Mouse (Mus musculus) frontal cortex, postnatal 36 days (tissue): Measurements from ENCODE around the gene Srsf1.
"Not testable (repeated sequence)": the region's sequence is repeated elsewhere in the genome, so short reads cannot be mapped to it uniquely, and the experiment has no call there.

Source experiments
- DNase-seq, 2 experiments: peaks; one replicate each; pipeline ENCODE4 v3.0.0; 2022; ENCODE audit warnings: low spot score in 2 of 2

Srsf1 gene

DNA sequence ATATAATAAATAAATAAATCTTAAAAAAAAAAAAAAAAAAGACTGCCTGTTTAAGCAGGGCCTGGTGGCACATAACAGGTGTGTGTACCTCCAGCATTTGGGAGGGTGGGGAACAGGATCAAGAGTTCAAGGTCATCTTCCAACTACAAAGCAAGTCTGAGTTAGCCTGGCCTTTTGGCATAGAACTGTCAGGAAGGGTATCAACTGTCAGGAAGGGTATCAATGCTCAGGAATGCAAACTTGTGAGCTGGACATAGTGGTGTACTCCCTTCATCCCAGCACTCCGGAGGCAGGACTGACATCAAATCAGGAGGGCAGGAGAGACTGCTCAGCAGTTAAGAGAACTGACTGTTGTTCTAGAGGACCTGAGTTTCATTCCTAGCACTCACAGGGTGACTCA is 8.1 kb upstream of the Srsf1 start:
- no peak for DNase-seq

DNA sequence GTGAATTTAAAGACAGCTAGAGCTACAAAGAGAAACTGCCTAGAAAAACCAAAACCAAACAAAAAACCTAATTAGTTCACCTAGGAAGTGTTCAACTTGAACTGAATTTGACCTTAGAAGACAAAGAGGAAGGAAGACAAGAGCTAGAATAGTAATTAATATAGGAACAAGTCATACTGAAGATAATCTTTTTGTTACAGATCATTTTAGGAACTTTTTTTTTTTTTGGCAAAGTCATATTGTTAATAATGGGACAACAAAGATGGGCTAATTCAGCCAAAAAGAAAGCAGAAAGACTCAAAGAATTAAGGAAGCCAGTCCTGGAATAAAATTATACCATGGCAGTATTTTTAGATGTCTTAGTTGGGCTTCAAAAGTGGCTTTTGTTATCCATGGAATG is 2.9 kb upstream of the Srsf1 start:
- DNase-seq = no peak

DNA sequence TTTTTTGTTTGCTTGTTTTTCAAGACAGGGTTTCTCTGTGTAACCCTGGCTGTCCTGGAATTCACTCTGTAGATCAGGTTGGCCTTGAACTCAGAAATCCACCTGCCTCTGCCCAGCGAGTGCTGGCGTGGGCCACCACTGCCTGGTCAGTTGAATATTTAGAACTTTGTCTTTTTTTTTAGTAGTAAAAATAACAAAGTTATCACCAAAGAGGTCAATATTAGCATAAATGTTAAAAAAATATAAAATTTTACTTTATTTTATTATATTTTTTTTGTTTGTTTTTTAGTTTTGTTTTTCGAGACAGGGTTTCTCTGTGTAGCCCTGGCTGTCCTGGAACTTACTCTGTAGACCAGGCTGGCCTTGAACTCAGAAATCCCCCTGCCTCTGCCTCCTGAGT is 2.0 kb upstream of the Srsf1 start:
- not testable (repeated sequence) for DNase-seq

DNA sequence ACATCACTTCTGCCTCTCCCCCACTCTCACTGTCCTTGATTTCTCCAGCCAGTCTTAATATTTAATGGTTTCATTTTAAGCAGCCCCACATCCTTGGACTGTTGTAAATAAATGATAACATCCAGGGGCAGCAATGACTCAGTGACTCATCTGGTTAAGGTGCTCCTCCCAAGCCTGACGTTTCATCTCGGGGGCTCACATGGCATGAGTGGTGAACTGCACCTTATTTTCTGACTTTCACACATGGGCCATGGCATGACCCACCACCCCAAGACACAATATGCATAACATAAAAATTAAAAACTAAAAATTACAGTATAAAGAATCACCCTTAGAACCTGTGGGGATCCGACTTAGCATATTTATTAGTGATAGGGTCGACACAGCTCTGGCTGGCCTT is 1.3 kb upstream of the Srsf1 start:
- DNase-seq = no peak

DNA sequence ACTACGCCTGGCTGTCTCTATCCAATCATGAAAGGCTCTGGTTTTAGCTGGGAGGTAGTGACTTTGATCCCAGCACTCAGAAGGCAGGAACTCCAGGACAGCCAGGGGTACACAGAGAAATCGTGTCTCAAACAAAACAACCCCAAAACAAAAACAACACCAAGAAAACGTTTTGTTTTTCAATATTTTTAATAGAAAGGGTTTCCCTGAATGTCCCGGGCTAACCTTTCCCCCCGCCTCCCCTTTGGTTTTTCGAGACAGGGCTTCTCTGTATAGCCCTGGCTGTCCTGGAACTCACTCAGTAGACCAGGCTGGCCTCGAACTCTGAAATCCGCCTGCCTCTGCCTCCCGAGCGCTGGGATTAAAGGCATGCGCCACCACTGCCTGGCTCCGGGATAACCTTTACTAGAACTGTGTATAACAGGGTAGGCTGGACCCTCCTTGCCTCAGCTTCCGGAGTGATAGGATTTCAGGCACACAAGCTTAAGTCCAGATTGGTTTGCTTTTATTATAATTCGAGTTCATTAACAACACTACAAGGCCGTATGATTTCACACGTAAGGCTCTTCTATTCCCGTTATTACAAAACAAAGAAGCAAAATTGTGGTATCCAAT is 743 bp upstream of the Srsf1 start:
- DNase-seq = no peak

DNA sequence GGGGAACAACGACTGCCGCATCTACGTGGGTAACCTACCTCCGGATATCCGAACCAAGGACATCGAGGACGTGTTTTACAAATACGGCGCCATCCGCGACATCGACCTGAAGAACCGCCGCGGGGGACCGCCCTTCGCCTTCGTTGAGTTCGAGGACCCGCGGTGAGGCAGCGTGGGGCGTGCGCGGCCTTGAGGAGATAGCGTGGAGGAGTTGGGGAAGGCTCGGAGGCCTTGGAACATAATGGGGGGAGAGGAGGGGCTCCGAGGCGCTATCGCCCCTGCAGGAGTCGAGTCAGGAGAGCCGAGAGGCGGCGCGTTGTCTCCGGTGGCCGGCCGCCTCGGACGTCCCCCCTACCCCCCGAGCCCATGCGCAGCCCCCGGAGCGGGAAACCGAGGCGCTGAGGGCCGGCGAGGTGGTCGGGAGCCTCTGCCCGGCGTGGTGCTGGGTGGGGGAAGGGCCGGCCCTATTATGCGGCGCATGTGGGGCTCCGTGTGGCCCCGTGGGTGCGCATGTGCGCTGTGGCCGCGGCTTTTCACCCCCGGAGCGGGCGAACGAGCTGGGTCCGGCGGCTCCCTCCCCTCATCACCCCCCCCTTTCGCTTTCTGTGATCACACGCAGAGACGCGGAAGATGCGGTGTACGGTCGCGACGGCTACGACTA is 828 bp downstream of the Srsf1 start:
- peak; percentile 59 to 66 for DNase-seq

DNA sequence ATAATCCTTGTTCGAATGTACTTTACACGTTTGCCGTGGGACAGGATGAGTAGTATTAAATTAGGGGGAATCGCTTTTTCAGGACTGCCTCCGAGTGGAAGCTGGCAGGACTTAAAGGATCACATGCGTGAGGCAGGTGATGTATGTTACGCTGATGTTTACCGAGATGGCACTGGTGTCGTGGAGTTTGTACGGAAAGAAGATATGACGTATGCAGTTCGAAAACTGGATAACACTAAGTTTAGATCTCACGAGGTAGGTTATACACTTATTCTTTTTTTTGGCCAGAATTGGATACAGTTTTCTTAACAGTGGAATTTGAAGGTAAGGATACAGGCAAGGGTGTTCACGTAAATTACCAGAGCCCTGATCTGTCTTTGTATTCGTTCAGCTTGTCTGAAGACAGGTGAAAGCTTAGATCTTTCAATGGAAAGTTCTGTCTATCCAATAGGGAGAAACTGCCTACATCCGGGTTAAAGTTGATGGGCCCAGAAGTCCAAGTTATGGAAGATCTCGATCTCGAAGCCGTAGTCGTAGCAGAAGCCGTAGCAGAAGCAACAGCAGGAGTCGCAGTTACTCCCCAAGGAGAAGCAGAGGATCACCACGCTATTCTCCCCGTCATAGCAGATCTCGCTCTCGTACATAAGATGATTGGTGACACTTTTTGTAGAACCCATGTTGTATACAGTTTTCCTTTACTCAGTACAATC is 1.9 kb downstream of the Srsf1 start:
- no peak for DNase-seq

DNA sequence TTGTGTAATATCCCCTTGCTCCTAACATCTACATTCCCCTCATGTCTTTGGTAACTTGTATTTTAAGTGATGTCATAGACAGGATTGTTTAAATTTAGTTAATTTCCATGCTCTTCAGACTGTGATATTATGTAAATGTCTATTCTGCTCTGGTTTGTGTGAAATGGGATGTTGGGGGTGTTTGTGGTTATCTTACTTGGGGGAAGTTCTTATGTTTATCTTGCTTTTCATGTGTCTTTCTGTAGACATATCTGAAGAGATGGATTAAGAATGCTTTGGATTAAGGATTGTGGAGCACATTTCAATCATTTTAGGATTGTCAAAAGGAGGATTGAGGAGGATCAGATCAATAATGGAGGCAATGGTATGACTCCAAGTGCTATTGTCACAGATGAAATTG is 2.6 kb downstream of the Srsf1 start:
- no peak for DNase-seq

DNA sequence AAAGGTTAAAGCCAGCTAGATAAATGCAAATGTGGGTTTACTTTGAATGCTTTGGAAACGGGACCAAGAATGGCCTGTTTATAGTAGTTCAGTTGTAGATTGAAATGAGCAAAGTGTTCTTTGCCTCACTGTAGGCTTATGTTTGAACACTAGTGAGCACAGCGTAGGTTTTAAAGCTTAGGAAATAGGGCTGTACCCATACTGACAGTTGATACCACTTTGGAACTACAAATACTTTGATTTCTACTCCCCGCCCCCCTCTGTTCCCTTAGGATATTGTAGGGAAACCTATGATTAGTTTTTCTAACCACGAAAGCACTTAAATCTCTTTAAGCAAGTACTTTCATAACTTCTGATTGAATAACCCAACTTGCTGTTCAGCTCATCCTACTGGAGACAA is 5.5 kb downstream of the Srsf1 start:
- DNase-seq = no peak

DNA sequence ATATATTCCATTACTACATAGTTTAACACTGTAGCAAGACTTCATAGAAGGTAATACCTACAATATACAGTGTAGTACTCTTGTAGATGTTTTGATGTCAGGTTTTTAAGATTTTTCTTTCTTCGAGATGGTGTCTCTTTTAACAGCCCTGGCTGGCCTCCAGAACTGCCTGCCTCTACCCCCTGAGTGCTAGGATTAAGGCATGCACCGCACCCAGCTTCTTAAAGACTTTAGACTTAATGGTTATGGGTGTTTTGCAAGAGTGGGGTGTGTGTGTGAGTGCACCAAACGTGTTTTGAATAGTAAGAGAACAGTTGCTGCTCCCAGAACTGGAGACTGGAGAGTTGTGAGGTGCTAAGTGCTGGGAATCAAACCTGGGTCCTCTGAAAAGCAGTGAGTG is 6.6 kb downstream of the Srsf1 start:
- DNase-seq = no peak

DNA sequence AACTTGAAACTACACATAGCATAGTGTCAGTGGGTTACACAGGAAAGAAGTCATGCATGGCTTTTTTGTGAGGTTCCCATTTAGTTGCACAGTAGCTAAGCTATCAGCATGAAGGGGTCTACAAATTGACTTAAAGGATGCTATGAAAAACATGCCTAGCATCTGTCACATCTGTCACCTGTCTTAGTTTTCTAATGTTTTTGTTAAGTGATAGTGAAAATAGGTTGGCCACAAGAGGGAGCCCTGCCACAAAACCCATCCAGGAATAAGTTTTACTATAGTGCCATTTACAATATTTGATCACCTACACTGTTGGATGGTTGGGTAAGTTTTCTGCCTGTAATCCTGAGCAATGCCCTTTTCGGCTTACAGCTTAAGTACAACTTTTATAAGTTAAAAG is 7.4 kb downstream of the Srsf1 start:
- DNase-seq = peak in 1 of 2 experiments; percentile 49

DNA sequence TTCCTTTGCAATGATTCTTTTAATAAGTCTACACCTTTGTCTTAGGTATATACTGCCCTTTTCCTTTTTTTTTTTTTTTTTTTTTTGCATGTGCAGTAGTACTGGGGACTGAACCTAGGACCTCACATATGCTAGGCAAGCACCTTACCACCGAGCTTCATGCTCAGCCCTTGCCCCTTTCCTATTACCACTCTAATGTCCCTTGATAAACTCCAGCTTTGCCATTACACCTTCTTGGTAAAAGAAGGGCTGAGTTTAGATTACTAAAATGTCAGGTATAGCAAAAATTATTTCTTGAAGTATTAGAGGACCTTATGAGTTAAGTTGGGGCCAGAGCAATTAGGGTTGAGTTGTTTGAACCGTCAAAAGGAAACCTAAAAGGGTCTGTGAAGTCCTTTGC is 8.6 kb downstream of the Srsf1 start:
- DNase-seq = no peak

DNA sequence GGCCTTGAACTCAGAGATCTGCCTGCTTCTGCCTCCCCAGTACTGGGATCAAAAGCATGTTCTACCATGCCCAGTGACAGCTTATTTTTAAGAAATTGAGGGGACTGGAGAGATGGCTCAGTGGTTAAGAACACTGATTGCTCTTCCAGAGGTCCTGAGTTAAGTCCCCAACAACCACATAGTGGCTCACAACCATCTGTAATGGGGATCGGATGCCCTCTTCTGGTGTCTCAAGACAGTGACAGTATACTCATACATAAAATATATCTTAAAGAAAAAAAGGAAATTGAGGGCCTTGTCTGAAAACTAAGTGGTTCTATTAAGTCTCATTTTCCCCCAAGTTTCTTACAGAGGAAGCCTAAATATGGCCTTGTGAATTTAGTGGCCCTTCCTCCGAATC is 10.6 kb downstream of the Srsf1 start:
- no peak for DNase-seq

DNA sequence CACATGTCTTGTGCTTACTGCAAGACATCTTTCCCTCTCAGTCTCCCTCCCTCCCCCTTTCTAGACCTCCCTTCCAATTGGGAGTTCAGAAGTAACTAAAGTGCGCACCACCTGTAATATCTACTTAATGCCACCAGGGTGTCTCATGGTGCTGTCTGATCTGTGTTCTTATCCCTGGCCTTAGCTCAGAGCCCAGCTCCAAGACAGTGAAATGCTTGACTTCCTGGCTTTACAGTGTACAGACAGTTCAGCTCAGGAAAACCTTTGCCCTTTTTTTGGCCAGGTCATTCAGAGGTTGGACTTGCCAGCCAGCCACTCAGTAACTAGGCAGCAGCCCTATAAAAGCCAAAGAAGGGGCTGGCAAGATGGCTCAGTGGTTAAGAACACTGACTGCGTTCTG is 12.0 kb downstream of the Srsf1 start:
- no peak for DNase-seq

DNA sequence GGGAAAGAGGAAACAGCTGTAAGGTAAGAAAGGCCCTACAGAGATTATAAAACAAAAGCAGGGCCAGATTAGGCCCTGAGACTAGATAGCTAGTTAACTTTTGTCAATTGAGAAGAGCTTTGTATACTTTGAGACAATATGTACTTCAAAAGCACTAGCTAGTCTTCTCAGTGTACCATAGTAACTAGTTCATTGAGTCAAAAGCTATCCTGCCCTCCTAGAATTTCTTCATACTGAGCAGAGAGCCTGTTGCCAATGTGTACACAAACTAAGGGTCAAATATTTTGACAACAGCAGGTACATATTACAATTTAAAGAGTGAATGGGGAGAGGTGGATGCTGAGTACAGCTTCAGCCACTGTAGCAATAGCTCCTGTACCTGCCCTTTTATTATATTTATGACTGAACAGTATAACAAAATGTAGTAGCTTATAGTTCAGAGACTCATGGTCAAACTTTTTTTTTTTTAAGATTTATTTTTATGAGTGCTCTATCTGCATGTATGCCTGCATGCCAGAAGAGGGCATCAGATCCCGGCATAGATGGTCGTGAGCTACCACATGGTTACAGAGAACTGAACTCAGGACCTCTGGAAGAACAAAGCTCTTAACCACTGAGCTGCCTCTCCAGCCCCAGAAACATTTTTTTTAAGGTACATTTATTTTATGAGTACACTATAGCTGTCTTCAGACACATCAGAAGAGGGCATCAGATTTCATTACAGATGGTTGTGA is 14.9 kb downstream of the Srsf1 start:
- no peak for DNase-seq

DNA sequence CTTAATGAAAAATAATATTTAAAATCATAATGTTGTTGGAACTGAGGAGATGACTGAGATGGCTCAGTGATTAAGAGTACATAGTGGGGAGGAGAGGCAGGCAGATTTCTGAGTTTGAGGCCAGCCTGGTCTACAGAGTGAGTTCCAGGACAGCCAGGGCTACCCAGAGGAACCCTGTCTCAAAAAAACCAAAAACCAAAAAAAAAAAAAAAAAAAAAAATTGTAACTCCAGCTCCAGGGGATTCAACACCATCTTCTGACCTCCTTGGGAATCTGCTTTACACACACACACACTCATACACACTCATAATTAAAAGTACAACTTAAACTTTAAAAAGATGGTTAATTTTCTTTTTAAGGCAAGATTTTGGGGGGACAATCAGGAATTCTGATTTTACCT is 18.6 kb downstream of the Srsf1 start:
- DNase-seq = no peak

DNA sequence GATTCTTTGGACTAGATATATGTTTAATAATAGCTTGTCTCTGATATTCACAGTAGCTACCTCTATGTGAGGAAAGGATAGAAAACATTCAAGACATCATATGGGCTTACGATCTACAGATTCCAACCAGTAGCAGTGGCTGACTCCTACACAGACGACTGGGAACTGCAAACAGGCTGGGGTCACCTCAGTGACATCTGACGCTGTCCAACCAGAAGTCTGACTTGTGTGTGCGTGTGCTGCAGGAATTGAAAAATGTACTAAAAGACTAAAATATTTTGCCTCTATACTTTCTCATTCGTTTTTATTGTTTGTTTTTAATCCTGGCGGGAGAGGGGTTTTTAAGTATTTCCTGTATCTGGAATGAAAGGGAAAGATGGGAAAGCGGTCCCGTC is 20.0 kb downstream of the Srsf1 start:
- DNase-seq = peak in 1 of 2 experiments; percentile 38

DNA sequence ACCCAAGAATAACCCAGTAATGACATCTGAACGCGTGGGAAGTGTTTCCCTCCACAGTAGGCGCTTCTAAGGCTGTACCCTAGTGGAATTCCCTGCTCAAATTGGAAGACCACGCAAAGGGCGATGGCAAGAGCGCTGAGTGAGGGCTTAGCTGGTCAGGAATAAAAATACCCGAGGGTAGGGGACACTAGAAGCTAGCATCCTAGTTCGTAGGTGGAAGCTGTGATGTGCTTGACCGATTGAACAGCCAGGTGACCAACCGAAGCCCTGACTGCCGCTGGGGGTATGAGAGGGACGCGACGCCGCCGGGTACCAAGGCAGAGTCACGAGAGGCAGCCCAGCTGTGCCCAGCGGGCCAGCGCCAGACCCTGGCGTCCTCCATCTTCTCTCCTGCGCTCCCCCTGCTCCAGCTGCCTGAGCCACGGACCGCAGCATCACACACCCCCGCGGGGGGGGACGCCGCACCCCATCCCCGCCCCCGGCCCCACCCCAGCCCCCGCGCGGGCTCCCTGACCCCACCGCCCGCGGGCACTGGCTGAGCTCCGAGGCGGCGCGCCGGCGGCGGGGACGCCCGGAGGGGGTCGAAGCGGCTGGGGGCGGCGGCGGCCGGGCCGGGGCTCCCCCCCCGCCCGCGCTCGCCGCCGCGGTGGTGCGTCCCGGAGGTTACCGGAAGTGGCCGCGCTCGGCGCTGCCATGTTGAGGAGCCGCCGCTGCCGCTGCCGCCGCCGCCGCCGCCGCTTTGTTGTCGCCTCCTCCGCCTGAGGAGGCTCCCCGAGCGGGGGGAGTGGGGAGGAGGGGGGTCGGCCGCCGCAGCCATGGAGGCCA is 20.6 kb downstream of the Srsf1 start, which contains the start of gene Vezf1:
Gene Vezf1, plus strand, starts transcription at position 694 of the 825 bp plus-strand sequence.
- peak; percentile 60 to 65 for DNase-seq

DNA sequence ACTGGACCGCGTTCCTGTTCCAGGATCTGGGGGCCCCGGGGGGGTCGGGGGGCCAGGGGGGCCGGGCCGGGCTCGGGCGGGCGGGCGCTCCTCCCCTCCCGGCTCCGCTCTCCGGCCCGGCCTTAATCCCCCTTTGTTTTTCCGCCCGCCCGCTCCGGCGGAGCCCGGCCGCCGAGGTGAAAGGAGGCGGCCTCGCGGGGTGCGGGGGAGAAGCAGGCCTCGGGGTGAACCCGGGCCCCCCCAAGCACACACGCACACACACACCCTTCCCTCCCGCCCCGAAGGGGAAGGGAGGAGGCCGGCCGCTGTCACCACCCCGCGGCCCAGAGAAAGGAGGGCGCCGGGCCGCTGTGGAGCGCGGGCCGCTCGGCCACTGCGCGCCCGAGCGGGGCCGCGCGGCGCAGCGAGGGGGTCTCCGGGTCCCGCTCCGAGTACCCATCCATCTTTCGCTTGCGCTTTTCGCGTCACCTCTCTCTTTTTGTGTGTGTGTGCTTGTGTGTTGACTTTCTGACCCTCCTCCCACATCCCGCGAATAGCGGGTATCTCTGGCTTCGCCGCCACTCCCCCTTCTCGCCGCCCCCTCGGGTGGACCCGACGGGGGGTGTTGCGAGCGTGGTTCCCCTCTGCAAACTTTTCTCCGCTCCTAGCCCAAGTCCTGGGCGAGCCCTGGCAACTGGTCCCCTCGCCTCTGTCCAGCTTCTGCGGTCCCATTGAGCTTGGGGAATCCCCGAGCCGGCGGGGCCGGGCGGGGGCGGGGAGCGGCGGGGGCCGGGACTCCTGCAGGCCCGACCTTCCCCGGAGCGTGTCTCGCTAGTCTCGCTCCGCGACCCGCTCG is 21.5 kb downstream of the Srsf1 start:
- DNase-seq = peak; percentile 28 to 33

DNA sequence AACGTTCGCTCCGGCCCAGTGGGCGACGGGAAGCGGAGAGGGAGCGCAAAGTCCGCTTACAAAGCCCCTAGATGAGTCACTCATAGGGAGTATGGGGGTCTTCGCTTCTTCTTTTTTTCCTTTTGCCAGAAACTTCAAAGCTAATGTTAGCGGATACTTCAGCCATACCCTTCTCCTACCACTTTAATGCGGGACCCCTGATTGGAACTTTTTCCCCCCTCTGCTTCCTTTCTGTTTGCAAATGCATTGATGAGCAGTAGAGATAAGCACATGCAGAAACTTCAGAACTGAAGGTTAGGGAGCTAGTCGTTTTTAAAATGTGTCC is 22.0 kb downstream of the Srsf1 start:
- no peak for DNase-seq

DNA sequence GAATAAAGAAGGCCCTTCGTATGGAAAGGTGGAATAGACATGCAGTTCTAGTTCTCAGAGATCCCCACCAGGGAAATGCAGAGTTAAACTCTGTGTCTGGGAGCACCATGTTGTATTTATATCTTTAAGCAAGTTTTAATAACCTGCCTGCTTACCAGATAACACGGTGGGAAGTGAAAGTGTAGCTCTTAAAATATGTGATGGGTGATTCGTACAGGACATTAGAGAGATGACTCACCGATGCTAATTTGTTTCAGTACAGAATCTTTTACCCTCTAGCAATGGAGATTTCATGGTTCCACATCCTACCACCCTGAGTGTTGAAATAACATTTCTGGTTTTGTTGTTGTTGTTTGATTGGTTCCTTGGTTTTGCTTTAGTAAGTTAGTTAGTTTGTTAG is 23.2 kb downstream of the Srsf1 start:
- DNase-seq = no peak
